Comparison of ENCODE assay signal across 29 mouse cellular contexts in the genomic region with DNA sequence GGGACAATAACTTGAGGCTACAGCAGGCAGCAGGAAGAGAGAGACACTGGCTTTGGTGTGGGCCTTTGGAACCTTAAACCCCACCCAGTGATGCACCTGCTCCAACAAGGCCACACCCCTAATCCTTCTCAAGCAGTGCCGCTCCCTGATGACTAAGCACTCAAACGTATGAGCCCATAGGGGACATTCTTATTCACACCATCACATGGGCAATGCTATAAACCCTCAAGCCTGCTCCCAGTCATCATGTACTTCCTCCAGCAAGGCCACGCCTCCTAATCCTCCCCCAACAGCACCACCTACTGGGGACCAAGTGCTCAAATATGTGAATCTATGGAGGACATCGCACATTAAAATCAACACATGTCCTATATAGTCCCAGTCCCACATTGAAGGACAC. TPM values are rescaled to one million over a fixed set of nuclear protein-coding genes. Genes with fewer than 3 reads are reported as not detected.
A peak's percentile ranks its signal among the peaks of the same experiment; 100 is the strongest.
DNase-seq lines count a peak whose midpoint lies in the region; ATAC-seq and TF ChIP-seq lines count a peak whose summit lies in the region.
"Had no signal": no experiment of that assay in that cellular context is flagged by ENCODE, and none has a peak within 500 bp of the region (broad histone marks: within the 10 kb centered on the region; RNA-seq: fewer than 3 reads in every experiment).

No protein-coding gene starts in this region.

- H3K4me2 ChIP-seq in kidney, postnatal 0 days (ENCODE audit: low read length) = no peak overlapping the region
- no peak overlapping the region for H3K4me2 ChIP-seq in kidney, embryonic 15.5 days
- H3K4me2 ChIP-seq in midbrain, embryonic 14.5 days (ENCODE audit: low read length) = no peak overlapping the region
- H3K4me2 ChIP-seq: forebrain, embryonic 13.5 days; heart, embryonic 13.5 days; hindbrain, embryonic 12.5 days had no signal

- H3K27ac ChIP-seq in kidney, postnatal 0 days = no peak overlapping the region
- H3K27ac ChIP-seq in kidney, embryonic 15.5 days = no peak overlapping the region
- no peak overlapping the region for H3K27ac ChIP-seq in midbrain, embryonic 14.5 days (replicated peaks; ENCODE audit: low read depth, low read length)
- H3K27ac ChIP-seq: forebrain, embryonic 10.5 days; forebrain, embryonic 13.5 days; heart, adult 2 months; heart, embryonic 10.5 days; heart, embryonic 13.5 days; hindbrain, embryonic 12.5 days had no signal

- H3K36me3 ChIP-seq in kidney, postnatal 0 days (ENCODE audit: insufficient read depth, low read length) = no peaks in the 10 kb centered on the region
- no peaks in the 10 kb centered on the region for H3K36me3 ChIP-seq in kidney, embryonic 15.5 days
- H3K36me3 ChIP-seq in midbrain, embryonic 14.5 days (ENCODE audit: control insufficient read depth, insufficient read depth, low read length) = no peaks in the 10 kb centered on the region
- H3K36me3 ChIP-seq: forebrain, embryonic 10.5 days; heart, embryonic 10.5 days; heart, embryonic 13.5 days; hindbrain, embryonic 12.5 days had no signal

- peaks cover 25% of the 10 kb centered on the region for H3K27me3 ChIP-seq in kidney, postnatal 0 days (ENCODE audit: insufficient read depth, low read length)
- peaks cover 44% of the 10 kb centered on the region for H3K27me3 ChIP-seq in kidney, embryonic 15.5 days
- peaks cover 33% of the 10 kb centered on the region for H3K27me3 ChIP-seq in midbrain, embryonic 14.5 days (ENCODE audit: control insufficient read depth, insufficient read depth, low read length)
- H3K27me3 ChIP-seq: Patski had no signal

- no peaks in the 10 kb centered on the region for H3K9me3 ChIP-seq in kidney, postnatal 0 days (replicated peaks; ENCODE audit: low read length)
- H3K9me3 ChIP-seq in kidney, embryonic 15.5 days (replicated peaks) = no peaks in the 10 kb centered on the region
- H3K9me3 ChIP-seq in midbrain, embryonic 14.5 days (ENCODE audit: control insufficient read depth, low read length) = 0 out of 2 replicates have a peak, but pooled peaks cover 3% of the 10 kb centered on the region
- H3K9me3 ChIP-seq: heart, embryonic 13.5 days had no signal

- H3K9ac ChIP-seq in kidney, postnatal 0 days (ENCODE audit: low read depth, low read length) = no peak overlapping the region
- no peak overlapping the region for H3K9ac ChIP-seq in kidney, embryonic 15.5 days
- no peak overlapping the region for H3K9ac ChIP-seq in midbrain, embryonic 14.5 days (replicated peaks; ENCODE audit: low read length)
- H3K9ac ChIP-seq: forebrain, embryonic 13.5 days; heart, embryonic 13.5 days; hindbrain, embryonic 12.5 days had no signal

- TF ChIP-seq CTCF in kidney, postnatal 0 days (IDR thresholded peaks at IDR 0.05; ENCODE audit: low read depth) = peak; percentile 3; the same call in 1 of the 2 replicates

- H3K4me3 ChIP-seq in kidney, postnatal 0 days (replicated peaks; ENCODE audit: low read depth, low read length) = no peak overlapping the region
- no peak overlapping the region for H3K4me3 ChIP-seq in kidney, embryonic 15.5 days (replicated peaks)
- no peak overlapping the region for H3K4me3 ChIP-seq in midbrain, embryonic 14.5 days (replicated peaks; ENCODE audit: low read depth, low read length)
- H3K4me3 ChIP-seq: forebrain, embryonic 10.5 days; forebrain, embryonic 13.5 days; heart, adult 2 months; heart, embryonic 10.5 days; heart, embryonic 13.5 days; hindbrain, embryonic 12.5 days had no signal

- DNase-seq in kidney, postnatal 0 days (ENCODE audit: low spot score) = no peak
- DNase-seq in ES-CJ7 (ENCODE audit: low read depth, low spot score) (peak; percentile 52), R1 (ENCODE audit: low read depth, low spot score) (peak; percentile 68)
- no peak for DNase-seq in midbrain, embryonic 14.5 days
- DNase-seq: adrenal gland, adult 8-10 months; adrenal gland, postnatal 25 days; B cell, adult 2 months; cerebellum, adult 18-20 months; cerebellum, adult 9-10 months; cerebellum, postnatal 14 days; gastrocnemius, postnatal 10 days; gastrocnemius, postnatal 36 days; heart, adult 2 months; heart, postnatal 14 days; heart, postnatal 4 days; kidney, adult 2 months had no signal

- no peaks in the 10 kb centered on the region for H3K4me1 ChIP-seq in kidney, postnatal 0 days (replicated peaks; ENCODE audit: insufficient read depth, low read length)
- H3K4me1 ChIP-seq in kidney, embryonic 15.5 days = 0 out of 2 replicates have a peak, but pooled peaks cover 8% of the 10 kb centered on the region
- H3K4me1 ChIP-seq in midbrain, embryonic 14.5 days (ENCODE audit: control insufficient read depth, insufficient read depth, low read length) = peaks cover 7% of the 10 kb centered on the region
- H3K4me1 ChIP-seq: heart, embryonic 10.5 days had no signal

- no peak for ATAC-seq in kidney, postnatal 0 days (replicated peaks; ENCODE audit: low FRiP score, low read depth)
- ATAC-seq in kidney, embryonic 15.5 days (replicated peaks; ENCODE audit: low FRiP score) = no peak
- ATAC-seq in activated CD4-positive, CD25-positive, alpha-beta regulatory T cell, adult 4 months = no peak
- no peak for ATAC-seq in midbrain, embryonic 14.5 days (ENCODE audit: low FRiP score, low TSS enrichment)
- ATAC-seq: forebrain, embryonic 13.5 days; forebrain, embryonic 16.5 days; hindbrain, embryonic 16.5 days; inflammation-experienced regulatory T-cells, adult 6 months; intestine, embryonic 16.5 days; Patski had no signal

- WGBS in kidney, postnatal 0 days = 84% methylated on average over 4 of the region's 4 CpGs
- 84% methylated on average over 4 of the region's 4 CpGs for WGBS in kidney, embryonic 15.5 days
- 92% methylated on average over 4 of the region's 4 CpGs for WGBS in midbrain, embryonic 14.5 days

RNA-seq across cellular contexts. Expression of gene Slc6a5, which starts 9.5 kb away (rescaled TPM):
- polyA plus RNA-seq in kidney, postnatal 0 days (2015; fragmentation: Nextera tagmentation; extraction: Ambion mirVana) = not detected in 2 replicates
- polyA plus RNA-seq in kidney, embryonic 15.5 days (2015; fragmentation: Nextera tagmentation; extraction: Ambion mirVana) = 0.04 and 0.06 TPM in 2 replicates
- polyA plus RNA-seq in activated CD4-positive, CD25-positive, alpha-beta regulatory T cell, adult 4 months (2017; shearing (Covaris generic)) = not detected
- polyA plus RNA-seq in midbrain, embryonic 14.5 days (2014; fragmentation: Nextera tagmentation; extraction: Ambion mirVana) = 0.34 and 0.46 TPM in 2 replicates
- polyA plus RNA-seq: forebrain, embryonic 10.5 days; forebrain, embryonic 13.5 days; forebrain, embryonic 16.5 days; heart, embryonic 10.5 days; heart, embryonic 13.5 days; heart, embryonic 16.5 days; inflammation-experienced regulatory T-cells, adult 6 months; intestine, embryonic 16.5 days; kidney, adult 2 months had no signal

RNA-seq across cellular contexts. Expression of gene Nell1, which starts 55.2 kb away (rescaled TPM):
- polyA plus RNA-seq in kidney, postnatal 0 days (2015; fragmentation: Nextera tagmentation; extraction: Ambion mirVana) = 7.4 and 7.7 TPM in 2 replicates
- polyA plus RNA-seq in kidney, embryonic 15.5 days (2015; fragmentation: Nextera tagmentation; extraction: Ambion mirVana) = 11.5 and 12.3 TPM in 2 replicates
- under 1 TPM in 1 of 2 experiments, not detected in 1; 0.05 TPM for polyA plus RNA-seq in activated CD4-positive, CD25-positive, alpha-beta regulatory T cell, adult 4 months (2017; shearing (Covaris generic))
- 21.3 and 21.6 TPM in 2 replicates for polyA plus RNA-seq in midbrain, embryonic 14.5 days (2014; fragmentation: Nextera tagmentation; extraction: Ambion mirVana)
- polyA plus RNA-seq: heart, adult 2 months; inflammation-experienced regulatory T-cells, adult 6 months; kidney, adult 2 months had no signal

Comparison
In these comparisons a context has a peak if more than half of its experiments do, and no peak if none do; other contexts are left out.
1. DNase-seq: peak in ES-CJ7 (single experiment) and R1 (single experiment); none in kidney, postnatal 0 days (single experiment) and midbrain, embryonic 14.5 days (single experiment).